Mouse (Mus musculus) hindbrain, postnatal 0 days (tissue): ENCODE data around the gene Gm7247. TPM values are rescaled to one million over a fixed set of nuclear protein-coding genes. Genes with fewer than 3 reads are reported as not detected.
"Not testable (repeated sequence)": the region's sequence is repeated elsewhere in the genome, so short reads cannot be mapped to it uniquely, and the experiment has no call there.

Experiments used
- ATAC-seq: fragments of 200-750 bp; cut with Nextera tagmentation; 2 replicates; pipeline ENCODE4 v1.8.0; 2017; ENCODE audit warnings: mild to moderate bottlenecking, moderate TSS enrichment, moderate library complexity
- DNase-seq: peaks from one replicate; pipeline ENCODE4 v3.0.0-alpha.2; 2015; ENCODE audit warnings: low spot score
- H3K27ac ChIP-seq: fragments of 300-500 bp; sonication (generic); 2 replicates; pipeline ENCODE4 v1.5.1; 2014; ENCODE audit warnings: mild to moderate bottlenecking
- H3K27me3 ChIP-seq: fragments of 300-500 bp; sonication (generic); 2 replicates; pipeline ENCODE4 v1.6.1; 2014; ENCODE audit warnings: low read length, mixed read lengths; ENCODE audit not compliant: insufficient read depth
- H3K36me3 ChIP-seq: fragments of 300-500 bp; sonication (generic); 2 replicates; pipeline ENCODE4 v1.6.1; 2014; ENCODE audit warnings: low read length, mixed read lengths; ENCODE audit not compliant: insufficient read depth
- H3K4me1 ChIP-seq: fragments of 300-500 bp; sonication (generic); 2 replicates; pipeline ENCODE4 v1.6.1; 2014; ENCODE audit warnings: antibody characterized with exemption, low read length, mixed read lengths; ENCODE audit not compliant: insufficient read depth
- H3K4me2 ChIP-seq: fragments of 300-500 bp; sonication (generic); 2 replicates; pipeline ENCODE4 v1.6.1; 2014; ENCODE audit warnings: low read depth, mild to moderate bottlenecking, low read length, moderate library complexity, mixed read lengths
- H3K4me3 ChIP-seq: fragments of 300-500 bp; sonication (generic); 2 replicates; pipeline ENCODE4 v1.5.1; 2014; ENCODE audit warnings: low read length
- H3K9ac ChIP-seq: fragments of 300-500 bp; sonication (generic); replicated peaks from 2 replicates; pipeline ENCODE4 v1.6.1; 2014; ENCODE audit warnings: mild to moderate bottlenecking, low read length, moderate library complexity, mixed read lengths
- H3K9me3 ChIP-seq: fragments of 300-500 bp; sonication (generic); 2 replicates; pipeline ENCODE4 v1.6.1; 2016; ENCODE audit warnings: low read length, mixed read lengths
- CTCF ChIP-seq: IDR thresholded peaks from 2 replicates; pipeline ENCODE4 v1.5.1; 2016; ENCODE audit warnings: antibody characterized with exemption, control low read depth, low read depth
- WGBS: fragments of 180-500 bp; shearing (Covaris S2); extraction: QIAGEN DNeasy Blood & Tissue Kit; methylation state at CpG from one replicate; pipeline ENCODE4 v1.1.7; 2014; 5-methylcytosine and 5-hydroxymethylcytosine counted together
- polyA plus RNA-seq: library from polyadenylated mRNA; unstranded; fragments of >200 nt; fragmentation: Nextera tagmentation; extraction: Ambion mirVana; gene quantifications from 2 replicates; pipeline ENCODE4 v1.2.1, GENCODE M21; 2015
- total RNA-seq: library from RNA; depleted of rRNA; stranded (reverse); fragments of >200 nt; gene quantifications from 2 replicates; pipeline ENCODE4 v1.2.3, GENCODE M21; 2014

Gene Gm7247
- total and polyA plus RNA-seq, 2 experiments from 2014 or later: not detected

GRCm38 (mm10) chr14:51387768-51388167 lies 26.2 kb downstream of the Gm7247 start:
- Histone ChIP-seq H3K36me3 (no peaks in the 10 kb centered on the region), H3K4me3 (no peak overlapping the region), H3K9me3 (no peaks in the 10 kb centered on the region; the same call in 1 of the 2 replicates), H3K4me2 (no peak overlapping the region), H3K4me1 (no peaks in the 10 kb centered on the region), H3K9ac (no peak overlapping the region), H3K27ac (no peak overlapping the region), H3K27me3 (no peaks in the 10 kb centered on the region)
- DNase-seq (no peak), ATAC-seq (no peak)
- TF ChIP-seq CTCF: no peak
- WGBS: 95% methylated on average over 8 of the region's 8 CpGs

- Histone ChIP-seq H3K27ac (no peak overlapping the region), H3K36me3 (no peaks in the 10 kb centered on the region), H3K4me3 (no peak overlapping the region), H3K4me1 (no peaks in the 10 kb centered on the region), H3K27me3 (no peaks in the 10 kb centered on the region), H3K9me3 (no peaks in the 10 kb centered on the region; the same call in 1 of the 2 replicates), H3K4me2 (no peak overlapping the region), H3K9ac (no peak overlapping the region)
- TF ChIP-seq CTCF: no peak
- 96% methylated on average over 9 of the region's 9 CpGs for WGBS
- no peak; the same call in 1 of the 2 replicates for ATAC-seq
- DNase-seq: no peak
Measured at GRCm38 (mm10) chr14:51388222-51388621, 26.7 kb downstream of the Gm7247 start.

GRCm38 (mm10) chr14:51410520-51410919 lies 49.0 kb downstream of the Gm7247 start, which contains the start of gene Vmn2r88:
Gene Vmn2r88 (plus strand): TSS chr14:51410820.
- TF ChIP-seq CTCF: no peak
- ATAC-seq (no peak), DNase-seq (no peak)
- Histone ChIP-seq H3K4me3 (no peak within 1 kb of the TSS), H3K27ac (no peak within 1 kb of the TSS), H3K27me3 (no peaks in the 10 kb centered on the region), H3K36me3 (no peaks in the 10 kb centered on the region), H3K9ac (no peak within 1 kb of the TSS), H3K4me1 (no peaks in the 10 kb centered on the region), H3K9me3 (no peaks in the 10 kb centered on the region), H3K4me2 (no peak within 1 kb of the TSS)
- 77% methylated on average over 1 of the region's 1 CpGs for WGBS

- 67% methylated on average over 2 of the region's 2 CpGs for WGBS
- H3K4me1 ChIP-seq: no peaks in the 10 kb centered on the region
Measured at GRCm38 (mm10) chr14:51423885-51424284, 62.3 kb downstream of the Gm7247 start.

GRCm38 (mm10) chr14:51430138-51430537 lies 68.6 kb downstream of the Gm7247 start:
- ATAC-seq, H3K9me3 ChIP-seq, H3K4me3 ChIP-seq, H3K27me3 ChIP-seq, DNase-seq, H3K36me3 ChIP-seq, H3K27ac ChIP-seq, H3K9ac ChIP-seq, H3K4me2 ChIP-seq, H3K4me1 ChIP-seq: not testable (repeated sequence)

More at GRCm38 (mm10) chr14:51423885-51424284, 62.3 kb downstream of the Gm7247 start:
- Histone ChIP-seq H3K36me3 (no peaks in the 10 kb centered on the region), H3K4me2 (no peak overlapping the region), H3K9ac (no peak overlapping the region), H3K4me3 (no peak overlapping the region), H3K27ac (no peak overlapping the region), H3K27me3 (no peaks in the 10 kb centered on the region), H3K9me3 (no peaks in the 10 kb centered on the region)
- ATAC-seq (no peak), DNase-seq (no peak)
- TF ChIP-seq CTCF: no peak

- no peaks in the 10 kb centered on the region for H3K36me3 ChIP-seq
- ATAC-seq (no peak), DNase-seq (no peak)
- H3K4me1 ChIP-seq: no peaks in the 10 kb centered on the region
- TF ChIP-seq CTCF: no peak
- no peak overlapping the region for H3K27ac ChIP-seq
- no peak overlapping the region for H3K9ac ChIP-seq
- no peak overlapping the region for H3K4me2 ChIP-seq
- H3K4me3 ChIP-seq: no peak overlapping the region
- no peaks in the 10 kb centered on the region for H3K27me3 ChIP-seq
- WGBS: 96% methylated on average over 16 of the region's 16 CpGs
- H3K9me3 ChIP-seq: peaks cover 7% of the 10 kb centered on the region; the same call in 1 of the 2 replicates
Measured at GRCm38 (mm10) chr14:51434546-51434945, 73.0 kb downstream of the Gm7247 start.

GRCm38 (mm10) chr14:51435020-51435419 lies 73.5 kb downstream of the Gm7247 start:
- H3K4me2 ChIP-seq: no peak overlapping the region
- WGBS: 97% methylated on average over 26 of the region's 26 CpGs
- no peaks in the 10 kb centered on the region for H3K4me1 ChIP-seq
- H3K27ac ChIP-seq: no peak overlapping the region
- H3K9me3 ChIP-seq: peaks cover 7% of the 10 kb centered on the region; the same call in 1 of the 2 replicates
- ATAC-seq (no peak), DNase-seq (no peak)
- H3K9ac ChIP-seq: no peak overlapping the region
- no peak overlapping the region for H3K4me3 ChIP-seq
- H3K36me3 ChIP-seq: no peaks in the 10 kb centered on the region
- no peak for TF ChIP-seq CTCF
- H3K27me3 ChIP-seq: no peaks in the 10 kb centered on the region
